Mouse (Mus musculus) heart, postnatal 0 days (tissue): Measurements from ENCODE around the gene Eef1akmt2. TPM values are rescaled to one million over a fixed set of nuclear protein-coding genes. Genes with fewer than 3 reads are reported as not detected.

Experiments
- ATAC-seq: fragments of 200-750 bp; cut with Nextera tagmentation; 2 replicates; pipeline ENCODE4 v1.8.0; 2017; ENCODE audit warnings: low read depth, moderate number of reproducible peaks, moderate library complexity; ENCODE audit not compliant: insufficient read depth
- DNase-seq: peaks from one replicate; pipeline ENCODE4 v3.0.0-alpha.2; 2016; ENCODE audit warnings: low spot score
- H3K27ac ChIP-seq: fragments of 300-500 bp; sonication (generic); 2 replicates; pipeline ENCODE4 v1.5.1; 2014; ENCODE audit warnings: low read depth, mild to moderate bottlenecking
- H3K27me3 ChIP-seq: fragments of 300-500 bp; sonication (generic); 2 replicates; pipeline ENCODE4 v1.6.1; 2014; ENCODE audit warnings: low read length, mixed read lengths; ENCODE audit not compliant: control insufficient read depth, insufficient read depth
- H3K36me3 ChIP-seq: fragments of 300-500 bp; sonication (generic); replicated peaks from 2 replicates; pipeline ENCODE4 v1.6.1; 2014; ENCODE audit warnings: low read length, mixed read lengths; ENCODE audit not compliant: control insufficient read depth, insufficient read depth
- H3K4me1 ChIP-seq: fragments of 300-500 bp; sonication (generic); 2 replicates; pipeline ENCODE4 v1.6.1; 2014; ENCODE audit warnings: antibody characterized with exemption; ENCODE audit not compliant: control insufficient read depth, insufficient read depth
- H3K4me2 ChIP-seq: fragments of 300-500 bp; sonication (generic); 2 replicates; pipeline ENCODE4 v1.6.1; 2014; ENCODE audit warnings: low read depth, mild to moderate bottlenecking, low read length, moderate library complexity
- H3K4me3 ChIP-seq: fragments of 300-500 bp; sonication (generic); 2 replicates; pipeline ENCODE4 v1.5.1; 2014; ENCODE audit warnings: low read depth, low read length
- H3K9ac ChIP-seq: fragments of 300-500 bp; sonication (generic); replicated peaks from 2 replicates; pipeline ENCODE4 v1.6.1; 2014; ENCODE audit warnings: low read depth, low read length, mixed read lengths
- H3K9me3 ChIP-seq: fragments of 300-500 bp; sonication (generic); replicated peaks from 2 replicates; pipeline ENCODE4 v1.6.1; 2016; ENCODE audit warnings: low read length; ENCODE audit not compliant: control insufficient read depth
- CTCF ChIP-seq: IDR thresholded peaks from 2 replicates; pipeline ENCODE4 v1.5.1; 2016; ENCODE audit warnings: antibody characterized with exemption, control low read depth, low read depth
- EP300 ChIP-seq: IDR thresholded peaks from 2 replicates; pipeline ENCODE4 v1.6.1; 2016; ENCODE audit warnings: antibody characterized with exemption, low read depth
- WGBS: fragments of 180-500 bp; shearing (Covaris S2); extraction: QIAGEN DNeasy Blood & Tissue Kit; methylation state at CpG from one replicate; pipeline ENCODE4 v1.1.7; 2014; 5-methylcytosine and 5-hydroxymethylcytosine counted together
- polyA plus RNA-seq: library from polyadenylated mRNA; unstranded; fragments of >200 nt; fragmentation: Nextera tagmentation; extraction: Ambion mirVana; gene quantifications from 2 replicates; pipeline ENCODE4 v1.2.1, GENCODE M21; 2015
- total RNA-seq: library from RNA; depleted of rRNA; stranded (reverse); fragments of >200 nt; gene quantifications from 2 replicates; pipeline ENCODE4 v1.2.3, GENCODE M21; 2014; ENCODE audit warnings: low replicate concordance

The Eef1akmt2 gene
- total and polyA plus RNA-seq, 2 experiments from 2014 or later, result 21.1 to 29.2 TPM

DNA sequence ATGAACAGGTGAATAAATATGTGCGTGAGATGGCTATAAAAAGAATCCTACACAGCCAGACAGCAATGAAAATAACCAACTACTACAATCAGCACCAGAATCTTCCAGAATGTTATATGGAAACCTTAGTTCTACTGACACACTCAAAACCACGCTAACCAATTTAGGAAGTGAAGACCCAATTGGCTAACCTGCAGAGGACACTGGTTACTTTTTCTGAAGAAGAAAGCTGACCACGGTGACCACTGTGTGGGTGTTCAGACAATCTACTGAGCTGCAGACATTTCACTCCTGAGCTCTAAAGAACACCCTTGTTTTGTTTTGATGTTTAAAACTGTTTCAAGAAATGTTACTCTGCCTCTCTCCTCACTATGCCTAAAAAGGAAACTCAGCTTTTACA lies 9.3 kb downstream of the Eef1akmt2 start:
- no peaks in the 10 kb centered on the region for H3K4me1 ChIP-seq
- no peak overlapping the region for H3K4me2 ChIP-seq
- WGBS, result 87% methylated on average over 3 of the region's 3 CpGs
- peaks cover 28% of the 10 kb centered on the region for H3K36me3 ChIP-seq
- DNase-seq (no peak), ATAC-seq (no peak)
- H3K9ac ChIP-seq, result no peak overlapping the region
- H3K27ac ChIP-seq, result no peak overlapping the region
- no peak overlapping the region for H3K4me3 ChIP-seq
- TF ChIP-seq CTCF (no peak), EP300 (no peak)
- H3K27me3 ChIP-seq, result no peaks in the 10 kb centered on the region
- no peaks in the 10 kb centered on the region for H3K9me3 ChIP-seq

DNA sequence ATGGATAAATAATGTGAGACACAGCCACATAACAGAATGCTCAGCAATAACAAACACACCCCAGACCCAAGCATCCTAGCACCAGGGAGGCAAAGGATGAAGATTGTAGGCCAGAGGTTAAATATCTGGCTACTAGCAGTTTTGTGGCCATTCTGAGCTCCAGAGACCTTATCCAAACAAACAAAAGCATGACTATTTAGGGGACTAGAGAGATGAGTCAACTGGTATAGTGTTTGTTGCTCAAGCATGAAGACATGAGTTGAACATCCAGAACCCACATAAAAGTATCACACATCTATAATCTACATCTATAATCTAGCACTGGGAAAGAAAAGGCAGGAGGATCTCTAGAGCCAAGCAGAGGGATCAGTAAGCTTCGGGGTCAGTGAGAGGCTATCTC lies 10.0 kb downstream of the Eef1akmt2 start:
- Histone ChIP-seq H3K9ac (no peak overlapping the region), H3K27me3 (no peaks in the 10 kb centered on the region), H3K4me2 (no peak overlapping the region), H3K4me1 (no peaks in the 10 kb centered on the region), H3K9me3 (no peaks in the 10 kb centered on the region), H3K36me3 (peaks cover 21% of the 10 kb centered on the region), H3K4me3 (no peak overlapping the region), H3K27ac (no peak overlapping the region)
- WGBS, result 90% methylated on average over 1 of the region's 1 CpGs
- no peak for DNase-seq
- TF ChIP-seq CTCF, result no peak
- no peak for TF ChIP-seq EP300
- ATAC-seq, result no peak

DNA sequence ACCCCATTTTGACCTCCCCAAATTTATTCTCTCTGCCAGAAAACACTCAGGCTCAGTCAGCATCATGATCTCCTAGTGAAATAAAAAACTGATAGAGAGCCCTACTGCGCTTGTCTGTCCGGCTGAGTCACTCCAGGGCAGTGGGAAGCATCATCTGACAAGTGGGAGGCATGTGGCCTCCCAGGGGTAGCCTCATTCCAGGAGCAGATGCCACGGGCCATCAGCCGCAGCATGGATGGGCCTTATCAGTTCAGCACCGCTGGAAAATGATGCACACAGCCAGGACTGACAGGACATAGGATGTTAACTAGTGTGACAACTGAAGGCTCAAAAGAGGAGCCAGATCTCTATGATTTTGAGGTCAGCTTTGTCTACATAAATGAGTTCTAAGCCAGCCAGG lies 11.2 kb downstream of the Eef1akmt2 start:
- ATAC-seq (no peak), DNase-seq (no peak)
- H3K4me1 ChIP-seq, result no peaks in the 10 kb centered on the region
- no peaks in the 10 kb centered on the region for H3K27me3 ChIP-seq
- H3K4me2 ChIP-seq, result no peak overlapping the region
- no peak overlapping the region for H3K4me3 ChIP-seq
- H3K36me3 ChIP-seq, result peaks cover 14% of the 10 kb centered on the region
- TF ChIP-seq EP300 (no peak), CTCF (no peak)
- H3K9ac ChIP-seq, result no peak overlapping the region
- H3K9me3 ChIP-seq, result no peaks in the 10 kb centered on the region
- H3K27ac ChIP-seq, result no peak overlapping the region
- 31% methylated on average over 5 of the region's 5 CpGs for WGBS

DNA sequence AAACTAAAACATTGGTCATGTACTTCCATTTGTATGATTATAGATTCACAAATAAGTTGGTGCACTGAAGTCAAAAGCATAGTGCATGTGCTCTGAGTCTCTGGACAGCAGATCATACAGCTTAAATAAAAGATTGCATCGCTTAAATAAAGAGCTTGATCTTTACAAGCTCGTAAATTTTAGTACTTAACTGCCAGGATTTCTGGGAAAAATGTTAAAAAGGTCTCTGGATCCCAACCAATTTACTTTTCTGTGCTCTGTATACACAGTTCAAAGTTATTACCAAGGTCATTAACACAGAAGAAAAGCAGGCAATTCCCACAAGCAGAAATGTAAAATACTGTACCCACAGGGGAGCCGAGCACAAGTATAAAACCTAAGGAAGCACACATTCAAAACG lies 21.5 kb downstream of the Eef1akmt2 start:
- Histone ChIP-seq H3K36me3 (peaks cover 33% of the 10 kb centered on the region), H3K27me3 (no peaks in the 10 kb centered on the region)
- WGBS, result 91% methylated on average over 4 of the region's 4 CpGs

DNA sequence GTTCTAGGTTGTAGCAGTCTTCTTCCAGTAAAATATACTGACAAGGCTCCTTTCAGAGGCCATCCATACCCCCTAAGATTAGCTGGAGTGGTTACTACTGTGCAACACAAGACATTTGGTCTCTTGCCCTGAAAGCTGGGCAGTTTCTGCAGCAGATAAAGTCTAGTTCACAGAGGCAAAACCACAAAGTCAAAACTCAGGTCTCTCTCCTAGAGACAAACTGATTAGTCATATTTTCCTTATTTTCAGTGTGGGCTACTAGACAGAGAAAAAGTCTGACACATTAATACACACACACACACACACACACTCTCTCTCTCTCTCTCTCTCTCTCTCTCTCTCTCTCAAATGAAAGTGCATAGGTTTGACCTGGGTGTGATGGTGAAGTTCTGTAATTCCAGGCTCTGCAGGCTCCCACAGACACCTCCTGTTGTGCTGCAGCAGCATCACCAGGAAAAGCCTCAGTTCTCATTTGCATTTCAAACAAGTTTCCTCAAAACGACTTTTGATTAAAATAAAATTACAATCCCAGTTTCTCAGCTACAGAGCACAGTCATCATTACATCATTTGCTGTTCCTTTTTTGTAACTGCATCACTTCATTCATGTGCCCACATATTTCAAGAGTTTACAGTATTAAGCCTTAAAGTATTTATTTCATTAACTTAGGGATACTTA lies 28.0 kb downstream of the Eef1akmt2 start:
- ATAC-seq (no peak), DNase-seq (no peak)
- H3K4me2 ChIP-seq, result no peak overlapping the region
- no peaks in the 10 kb centered on the region for H3K9me3 ChIP-seq
- 13% methylated on average over 1 of the region's 1 CpGs for WGBS
- peaks cover 24% of the 10 kb centered on the region for H3K36me3 ChIP-seq
- no peaks in the 10 kb centered on the region for H3K27me3 ChIP-seq
- TF ChIP-seq CTCF, result no peak
- no peak for TF ChIP-seq EP300
- no peak overlapping the region for H3K27ac ChIP-seq
- no peak overlapping the region for H3K9ac ChIP-seq
- no peak overlapping the region for H3K4me3 ChIP-seq
- H3K4me1 ChIP-seq, result no peaks in the 10 kb centered on the region

More for the DNA sequence above, 21.5 kb downstream of the Eef1akmt2 start:
- Histone ChIP-seq H3K4me3 (no peak overlapping the region), H3K4me2 (no peak overlapping the region), H3K27ac (no peak overlapping the region), H3K9ac (no peak overlapping the region), H3K9me3 (no peaks in the 10 kb centered on the region), H3K4me1 (no peaks in the 10 kb centered on the region)
- no peak for TF ChIP-seq CTCF
- no peak for TF ChIP-seq EP300
- ATAC-seq, result no peak
- no peak for DNase-seq

DNA sequence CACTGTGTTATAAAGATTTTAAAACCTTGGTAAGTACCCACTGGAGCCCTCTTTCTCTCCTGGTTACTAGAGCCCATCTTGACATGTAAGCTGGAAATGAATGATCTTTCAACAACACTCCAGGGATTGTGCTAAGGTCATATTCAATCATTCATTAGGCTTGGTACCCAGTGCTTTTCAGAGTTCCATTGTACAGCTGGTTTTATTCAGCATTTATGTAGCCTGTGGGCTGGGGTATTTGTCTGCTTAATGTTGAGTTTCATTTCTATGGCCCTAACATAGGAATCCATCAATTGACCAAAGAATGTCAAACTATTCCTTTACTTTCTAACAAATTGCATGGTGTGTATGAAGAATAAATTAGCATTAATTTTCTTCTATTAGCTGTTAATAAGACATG lies 28.6 kb downstream of the Eef1akmt2 start:
- Histone ChIP-seq H3K4me3 (no peak overlapping the region), H3K9ac (no peak overlapping the region), H3K27ac (no peak overlapping the region), H3K9me3 (no peaks in the 10 kb centered on the region), H3K4me1 (no peaks in the 10 kb centered on the region), H3K4me2 (no peak overlapping the region), H3K36me3 (peaks cover 24% of the 10 kb centered on the region), H3K27me3 (no peaks in the 10 kb centered on the region)
- DNase-seq, result no peak
- TF ChIP-seq EP300, result no peak
- no peak for TF ChIP-seq CTCF
- no peak for ATAC-seq
